Mouse (Mus musculus): ENCODE results near the gene Csrnp3. TPM values are rescaled to one million over a fixed set of nuclear protein-coding genes. Genes with fewer than 3 reads are reported as not detected.

Csrnp3 gene
- total RNA-seq, 2 experiments from 2014 or later, result 0.30 to 0.54 TPM

Other genes starting within 250 kb of the Csrnp3 start
- gene Scn2a, start 225.0 kb upstream of the Csrnp3 start, total RNA-seq (2021), result under 1 TPM; 0.80 to 0.83 TPM